Mouse (Mus musculus) MEL (cell line): ENCODE measurements at regions not wholly inside any gene's neighbourhood (a gene's known extent, or its start where the extent isn't known, plus 50 kb on each side); places are given as distances from the start of the nearest gene placed in this dataset.

Source experiments
- DNase-seq: peaks from one replicate; pipeline ENCODE4 v3.0.0; 2011; ENCODE audit warnings: low read depth, low spot score
- H3K27ac ChIP-seq: 2 replicates; pipeline ENCODE4 v1.5.1; 2012; ENCODE audit warnings: low read depth, mild to moderate bottlenecking, control low read depth, low read length, moderate library complexity; ENCODE audit not compliant: control insufficient read depth
- H3K27me3 ChIP-seq, 2 experiments: fragments of 150-350 bp in 1 of 2; sonication (generic) in 1 of 2; 2 replicates each; pipeline ENCODE4 v1.6.1; 2012; ENCODE audit warnings: low read length in 2 of 2, mild to moderate bottlenecking in 2 of 2, improper control_type of control experiment in 1 of 2, moderate library complexity in 1 of 2; ENCODE audit not compliant: insufficient read depth in 2 of 2, control insufficient read depth in 1 of 2
- H3K36me3 ChIP-seq, 2 experiments: 2 replicates each; pipeline ENCODE4 v1.6.1; 2012 to 2014; ENCODE audit warnings: low read length in 2 of 2, improper control_type of control experiment in 1 of 2, inconsistent platforms in 1 of 2, mild to moderate bottlenecking in 1 of 2; ENCODE audit not compliant: insufficient read depth in 2 of 2, control insufficient read depth in 1 of 2
- H3K4me1 ChIP-seq, 2 experiments: fragments of 150-350 bp in 1 of 2; sonication (generic) in 1 of 2; 2 replicates each; pipeline ENCODE4 v1.6.1; 2012; ENCODE audit warnings: low read length in 2 of 2, improper control_type of control experiment in 1 of 2, mild to moderate bottlenecking in 1 of 2; ENCODE audit not compliant: insufficient read depth in 2 of 2, control insufficient read depth in 1 of 2
- H3K4me3 ChIP-seq, 2 experiments: fragments of 150-350 bp in 1 of 2; sonication (generic) in 1 of 2; 2 replicates each; pipeline ENCODE4 v1.5.1; 2012; ENCODE audit warnings: low read depth in 2 of 2, low read length in 2 of 2, mild to moderate bottlenecking in 2 of 2, moderate library complexity in 2 of 2, control low read depth in 1 of 2, improper control_type of control experiment in 1 of 2; ENCODE audit not compliant: control insufficient read depth in 1 of 2, insufficient read depth in 1 of 2
- H3K79me2 ChIP-seq: 2 replicates; pipeline ENCODE4 v1.6.1; 2012; ENCODE audit warnings: mild to moderate bottlenecking, low read length, moderate library complexity; ENCODE audit not compliant: control insufficient read depth, poor library complexity, insufficient read depth
- H3K9ac ChIP-seq: 2 replicates; pipeline ENCODE4 v1.6.1; 2012; ENCODE audit warnings: low read depth, mild to moderate bottlenecking, control low read depth, low read length, moderate library complexity; ENCODE audit not compliant: control insufficient read depth, poor library complexity, severe bottlenecking
- H3K9me3 ChIP-seq: fragments of 150-350 bp; sonication (generic); replicated peaks from 2 replicates; pipeline ENCODE4 v1.6.1; 2012; ENCODE audit warnings: mild to moderate bottlenecking, low read length, improper control_type of control experiment, moderate library complexity; ENCODE audit not compliant: insufficient read depth
- BHLHE40 ChIP-seq: IDR thresholded peaks from 2 replicates; pipeline ENCODE4 v1.6.1; 2012; ENCODE audit warnings: low read depth, mild to moderate bottlenecking, inconsistent platforms, low read length, improper control_type of control experiment, borderline replicate concordance
- CTCF ChIP-seq, 3 experiments: IDR thresholded peaks in 2 of 3; conservative IDR thresholded peaks in 1 of 3; 2 replicates each; pipeline ENCODE4 v1.5.1; 2011 to 2012; ENCODE audit warnings: low read length in 3 of 3, low read depth in 2 of 3, mild to moderate bottlenecking in 2 of 3, improper control_type of control experiment in 1 of 3, inconsistent platforms in 1 of 3, mixed read lengths in 1 of 3, moderate library complexity in 1 of 3; ENCODE audit not compliant: control insufficient read depth in 1 of 3, insufficient read depth in 1 of 3, poor library complexity in 1 of 3, severe bottlenecking in 1 of 3
- E2F4 ChIP-seq: IDR thresholded peaks from 2 replicates; pipeline ENCODE4 v1.6.1; 2011; ENCODE audit warnings: low read depth, low read length, improper control_type of control experiment, borderline replicate concordance
- ELF1 ChIP-seq: IDR thresholded peaks from 2 replicates; pipeline ENCODE4 v1.6.1; 2014; ENCODE audit warnings: low read depth, mild to moderate bottlenecking, inconsistent platforms, low read length, improper control_type of control experiment, moderate library complexity
- EP300 ChIP-seq, 2 experiments: IDR thresholded peaks; 2 replicates each; pipeline ENCODE4 v1.6.1; 2011; ENCODE audit warnings: improper control_type of control experiment in 2 of 2, low read length in 2 of 2, low read depth in 1 of 2, mild to moderate bottlenecking in 1 of 2
- ETS1 ChIP-seq: IDR thresholded peaks from 2 replicates; pipeline ENCODE4 v1.6.1; 2012; ENCODE audit warnings: low read depth, mild to moderate bottlenecking, inconsistent platforms, low read length, improper control_type of control experiment, moderate library complexity
- GATA1 ChIP-seq: IDR thresholded peaks from 2 replicates; pipeline ENCODE4 v1.6.1; 2011; ENCODE audit warnings: low read depth, low read length, improper control_type of control experiment
- JUND ChIP-seq: IDR thresholded peaks from 2 replicates; pipeline ENCODE4 v1.6.1; 2011; ENCODE audit warnings: low read depth, mild to moderate bottlenecking, improper control_type of control experiment, low read length
- MAZ ChIP-seq: IDR thresholded peaks from 2 replicates; pipeline ENCODE4 v1.6.1; 2012; ENCODE audit warnings: low read depth, mild to moderate bottlenecking, inconsistent platforms, low read length, improper control_type of control experiment
- MYC ChIP-seq: IDR thresholded peaks from 2 replicates; pipeline ENCODE4 v1.6.1; 2011; ENCODE audit warnings: low read depth, mild to moderate bottlenecking, low read length, improper control_type of control experiment, moderate library complexity
- NRF1 ChIP-seq: IDR thresholded peaks from 2 replicates; pipeline ENCODE4 v1.6.1; 2014; ENCODE audit warnings: low read depth, mild to moderate bottlenecking, inconsistent platforms, low read length, improper control_type of control experiment, moderate library complexity; ENCODE audit not compliant: poor library complexity, insufficient read depth, severe bottlenecking
- SMC3 ChIP-seq: IDR thresholded peaks from 2 replicates; pipeline ENCODE4 v1.6.1; 2011; ENCODE audit warnings: low read depth, low read length, improper control_type of control experiment
- ZC3H11A ChIP-seq: IDR thresholded peaks from 2 replicates; pipeline ENCODE4 v1.6.1; 2012; ENCODE audit warnings: low read depth, mild to moderate bottlenecking, inconsistent platforms, low read length, improper control_type of control experiment
- ZKSCAN1 ChIP-seq: IDR thresholded peaks from 2 replicates; pipeline ENCODE4 v1.6.1; 2012; ENCODE audit warnings: low read depth, mild to moderate bottlenecking, inconsistent platforms, low read length, improper control_type of control experiment, moderate library complexity
- ZNF384 ChIP-seq: IDR thresholded peaks from 2 replicates; pipeline ENCODE4 v1.6.1; 2012; ENCODE audit warnings: low read depth, mild to moderate bottlenecking, inconsistent platforms, low read length, improper control_type of control experiment

GRCm38 (mm10) chr14:101323361-101323760 is 123.2 kb upstream of the Prr30 start:
- DNase-seq: no peak
- no peaks in the 10 kb centered on the region for H3K27me3 ChIP-seq
- H3K4me3 ChIP-seq: no peak overlapping the region
- H3K27ac ChIP-seq: no peak overlapping the region
- no peaks in the 10 kb centered on the region for H3K79me2 ChIP-seq
- H3K4me1 ChIP-seq: no peaks in the 10 kb centered on the region
- H3K9ac ChIP-seq: no peak overlapping the region
- H3K36me3 ChIP-seq: no peaks in the 10 kb centered on the region
- H3K9me3 ChIP-seq: no peaks in the 10 kb centered on the region
- TF ChIP-seq E2F4 (no peak), ZKSCAN1 (no peak), MYC (no peak), MAZ (no peak), ZC3H11A (no peak), CTCF (IDR thresholded peaks at IDR 0.05 in 2 of 3, conservative IDR thresholded peaks at IDR 0.05 in 1 of 3; ENCODE audit: control insufficient read depth in 1 of 3, insufficient read depth in 1 of 3, low read depth in 2 of 3, low read length in 3 of 3, poor library complexity in 1 of 3, severe bottlenecking in 1 of 3) (no peak), EP300 (IDR thresholded peaks at IDR 0.05; ENCODE audit: low read depth in 1 of 2, low read length in 2 of 2) (no peak), SMC3 (no peak), GATA1 (no peak), ELF1 (no peak), BHLHE40 (no peak), ETS1 (no peak), NRF1 (no peak)
- TF ChIP-seq, all 39 proteins: peak for 0

GRCm38 (mm10) chr14:101307920-101308319 is 107.8 kb upstream of the Prr30 start:
- Histone ChIP-seq H3K27ac (no peak overlapping the region), H3K79me2 (no peaks in the 10 kb centered on the region), H3K4me1 (no peaks in the 10 kb centered on the region), H3K9me3 (no peaks in the 10 kb centered on the region), H3K27me3 (no peaks in the 10 kb centered on the region), H3K9ac (no peak overlapping the region), H3K4me3 (no peak overlapping the region), H3K36me3 (no peaks in the 10 kb centered on the region)
- no peak for TF ChIP-seq ZNF384
- DNase-seq: no peak

- H3K79me2 ChIP-seq: no peaks in the 10 kb centered on the region
- TF ChIP-seq JUND: no peak
- TF ChIP-seq ZNF384: no peak
- TF ChIP-seq E2F4: no peak
- no peaks in the 10 kb centered on the region for H3K36me3 ChIP-seq
- no peaks in the 10 kb centered on the region for H3K4me1 ChIP-seq
- no peak overlapping the region for H3K9ac ChIP-seq
- H3K27me3 ChIP-seq: no peaks in the 10 kb centered on the region
- H3K9me3 ChIP-seq: no peaks in the 10 kb centered on the region
- no peak overlapping the region for H3K27ac ChIP-seq
- DNase-seq: no peak
- no peak overlapping the region for H3K4me3 ChIP-seq
Observed at GRCm38 (mm10) chr14:101304487-101305032, 104.4 kb upstream of the Prr30 start.
